Mouse (Mus musculus): ENCODE data around the gene Bik. TPM values are rescaled to one million over a fixed set of nuclear protein-coding genes. Genes with fewer than 3 reads are reported as not detected.

Bik gene
- total RNA-seq, 2 experiments from 2014 or later = 2.0 to 3.3 TPM

GRCm38 (mm10) chr15:83583419-83584156, 56.9 kb downstream of the Bik start:
- peak; percentile 63 for DNase-seq

- no peak for DNase-seq
These were observed 58.1 kb downstream of the Bik start for GRCm38 (mm10) chr15:83584741-83585220.

GRCm38 (mm10) chr15:83590841-83591240, 64.2 kb downstream of the Bik start:
- no peak for DNase-seq

GRCm38 (mm10) chr15:83591758-83592157, 65.1 kb downstream of the Bik start:
- DNase-seq = no peak

- DNase-seq = no peak
These were observed 65.9 kb downstream of the Bik start for GRCm38 (mm10) chr15:83592260-83593188.

- DNase-seq = no peak
These were observed 66.5 kb downstream of the Bik start for GRCm38 (mm10) chr15:83593189-83593585.

GRCm38 (mm10) chr15:83593702-83594512, 67.2 kb downstream of the Bik start:
- DNase-seq = no peak

Small RNAs within 50 kb of the gene (microRNA-seq; reads per million reads assigned to microRNA genes)
- gene Gm24575 = 0 reads per million in 2 experiments

Other genes starting within 250 kb of the Bik start
- gene Arfgap3, start 176.6 kb upstream of the Bik start, total RNA-seq (2021) = 10 to 100 TPM; 12.3 to 16.0 TPM
- gene Pacsin2, start 62.3 kb upstream of the Bik start, total RNA-seq (2021) = 10 to 100 TPM; 42.8 to 44.4 TPM
- gene Ttll1, start 16.0 kb upstream of the Bik start, total RNA-seq (2021) = 1 to 10 TPM; 5.2 to 6.3 TPM
- gene Tspo, start 36.7 kb downstream of the Bik start, total RNA-seq (2021) = 10 to 100 TPM; 30.3 to 33.8 TPM
- 10 to 100 TPM; 22.7 to 29.3 TPM for gene Mcat, start 36.9 kb downstream of the Bik start, total RNA-seq (2021)
- gene Ttll12, start 68.3 kb downstream of the Bik start, total RNA-seq (2021) = 10 to 100 TPM in 1 of 2 experiments, 1 to 10 TPM in 1; 9.4 to 13.0 TPM
- gene Scube1, start 198.2 kb downstream of the Bik start, total RNA-seq (2021) = 1 to 10 TPM; 2.5 to 2.8 TPM